Mouse (Mus musculus) thymus, adult 2 months (tissue): ENCODE measurements around the gene Rasal3.

ENCODE experiments used
- CTCF ChIP-seq: fragments of 200-500 bp; IDR thresholded peaks from 2 replicates; pipeline ENCODE4 v1.5.1; 2012; ENCODE audit warnings: mild to moderate bottlenecking, control low read depth, low read length, moderate library complexity, borderline replicate concordance; ENCODE audit not compliant: control insufficient read depth, poor library complexity, insufficient read depth; ENCODE audit errors: extremely low read depth
- POLR2A ChIP-seq: fragments of 200-500 bp; IDR thresholded peaks from 2 replicates; pipeline ENCODE4 v1.6.1; 2012; ENCODE audit warnings: mild to moderate bottlenecking, low read length, control low read depth, moderate library complexity; ENCODE audit not compliant: control insufficient read depth, poor library complexity, insufficient read depth; ENCODE audit errors: extremely low read depth

- TF ChIP-seq CTCF, result no peak
- TF ChIP-seq POLR2A, result no peak
Measured at GRCm38 (mm10) chr17:32445016-32445415, 41.6 kb upstream of the Rasal3 start.
